Mouse (Mus musculus): Measurements from ENCODE around the gene Gapdhs.
"Not testable (repeated sequence)": the region's sequence is repeated elsewhere in the genome, so short reads cannot be mapped to it uniquely, and the experiment has no call there.

Gapdhs gene

DNA sequence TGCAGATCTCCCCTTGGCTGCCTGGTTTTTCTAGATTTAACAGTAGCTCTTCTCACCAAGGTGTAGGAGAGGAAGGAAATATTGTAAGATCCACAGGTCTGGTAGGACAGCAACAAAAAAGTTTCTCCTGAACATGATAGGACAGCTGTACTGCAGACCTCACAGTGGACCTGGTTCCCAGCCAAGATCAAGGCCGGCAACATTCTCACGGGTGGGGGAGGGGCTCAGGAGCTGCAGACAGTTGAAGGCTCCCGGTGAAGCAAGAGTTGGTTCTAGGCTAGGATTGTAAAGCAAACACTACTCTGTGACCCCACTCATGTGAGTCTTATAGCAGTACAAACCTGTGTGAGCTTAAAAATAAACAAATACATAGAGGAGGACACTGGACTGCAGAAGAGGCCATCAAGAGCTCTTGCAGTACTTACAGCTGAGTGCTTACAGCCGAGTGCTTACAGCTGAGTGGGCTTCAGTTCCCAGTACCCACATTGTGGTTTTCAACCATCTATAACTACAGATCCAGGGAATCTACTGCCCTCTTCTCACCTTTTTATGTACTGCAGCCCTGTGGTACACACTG, 629 bp upstream of the Gapdhs start:
- DNase-seq, result peak; percentile 85

DNA sequence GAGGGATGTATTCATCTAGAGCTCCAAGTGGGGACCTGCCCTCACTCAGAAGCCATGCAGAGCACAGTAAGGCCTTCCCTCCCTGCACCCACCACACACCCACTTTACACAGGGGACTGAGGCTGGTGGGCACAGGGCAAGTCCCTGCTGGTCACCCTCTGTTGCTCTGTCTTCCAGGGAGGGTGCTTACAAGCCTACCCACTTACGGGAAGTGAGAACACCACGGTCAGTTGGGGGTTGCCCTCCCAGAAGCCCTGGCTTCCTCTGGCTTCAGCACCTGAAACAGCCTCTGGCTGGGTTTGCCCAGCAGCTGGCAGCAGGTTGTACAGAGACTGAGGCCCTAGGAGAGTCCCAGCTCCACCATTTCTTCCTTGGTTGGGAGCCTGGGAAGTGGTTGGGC, 911 bp downstream of the Gapdhs start:
- not testable (repeated sequence) for DNase-seq

- no peak for DNase-seq
These were observed 7.3 kb downstream of the Gapdhs start for GRCm38 (mm10) chr7:30736211-30736610.

GRCm38 (mm10) chr7:30730064-30730722, 13.3 kb downstream of the Gapdhs start:
- DNase-seq, result not testable (repeated sequence)

- DNase-seq, result peak; percentile 97
These were observed 14.0 kb downstream of the Gapdhs start, which contains the start of gene Tmem147 for GRCm38 (mm10) chr7:30729396-30730063. Gene Tmem147 (minus strand): TSS chr7:30729540.

- DNase-seq, result peak; percentile 10
These were observed 14.6 kb downstream of the Gapdhs start for GRCm38 (mm10) chr7:30728739-30729395.

GRCm38 (mm10) chr7:30728214-30728613, 15.3 kb downstream of the Gapdhs start:
- no peak for DNase-seq

DNA sequence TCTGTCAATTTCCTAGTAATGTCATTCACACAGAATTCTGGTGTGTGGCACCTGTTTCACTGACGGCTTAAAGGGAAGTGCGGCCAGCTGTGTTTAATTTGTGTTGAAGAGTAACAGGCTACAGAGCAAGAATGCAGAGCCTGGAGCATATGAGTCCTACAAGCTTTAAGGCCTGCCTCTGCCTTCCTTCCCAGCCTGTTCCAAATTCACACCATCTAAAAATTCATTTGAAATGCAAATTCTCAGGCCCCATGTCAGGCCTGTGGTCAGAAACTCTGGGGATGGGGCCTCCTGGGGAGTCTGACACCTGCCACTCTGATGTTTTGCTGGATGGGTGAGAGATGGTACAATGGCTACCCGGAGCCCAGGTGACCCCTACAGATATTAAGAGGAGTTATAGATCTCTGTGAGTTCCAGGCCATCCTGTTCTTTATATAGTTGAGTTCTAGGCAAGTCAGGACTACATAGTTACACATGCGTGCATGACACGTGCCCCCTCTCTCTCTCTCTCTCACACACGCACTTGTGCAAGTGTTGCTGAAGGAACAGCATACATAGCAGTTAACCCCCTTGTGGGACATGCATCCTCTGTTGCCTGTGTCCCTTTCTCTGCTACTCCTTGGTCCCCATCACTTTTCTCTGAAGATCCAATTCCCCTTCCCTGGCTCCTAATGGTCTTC, 20.1 kb downstream of the Gapdhs start:
- no peak for DNase-seq

DNA sequence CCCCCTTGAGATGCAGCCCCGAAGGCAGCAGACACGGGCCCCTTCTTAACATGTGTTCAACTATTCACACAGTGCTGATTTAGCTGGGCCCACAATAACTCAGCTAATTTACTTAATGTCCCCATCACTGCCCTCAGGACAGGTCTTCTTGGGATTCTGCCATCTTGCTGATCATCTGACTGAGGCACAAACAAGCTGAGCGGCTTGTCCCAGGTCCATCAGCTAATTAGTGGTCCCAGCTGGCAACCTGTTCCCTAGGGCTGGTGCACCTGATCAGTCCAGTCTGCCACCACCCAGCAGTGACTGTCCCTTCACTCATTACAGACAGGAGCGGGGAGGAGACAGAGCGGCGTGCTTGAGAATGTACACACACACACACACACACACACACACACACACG, 22.2 kb downstream of the Gapdhs start:
- no peak for DNase-seq

GRCm38 (mm10) chr7:30719669-30720068, 23.8 kb downstream of the Gapdhs start:
- DNase-seq, result no peak

DNA sequence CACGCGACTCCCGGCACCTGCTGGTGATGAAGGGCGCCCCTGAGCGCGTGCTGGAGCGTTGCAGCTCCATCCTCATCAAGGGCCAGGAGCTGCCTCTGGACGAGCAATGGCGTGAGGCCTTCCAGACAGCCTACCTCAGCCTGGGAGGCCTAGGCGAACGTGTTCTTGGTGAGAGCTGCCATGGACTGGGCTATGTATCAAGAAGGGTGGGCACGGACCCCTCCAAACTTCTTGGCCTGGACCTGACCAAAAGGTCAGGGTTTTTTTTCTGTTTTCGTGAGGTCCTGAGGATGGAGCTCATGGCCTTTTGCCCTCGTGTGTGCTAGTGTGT, 25.8 kb downstream of the Gapdhs start:
- no peak for DNase-seq

- peak; percentile 64 for DNase-seq
These were observed 26.3 kb downstream of the Gapdhs start for GRCm38 (mm10) chr7:30717006-30717715.

GRCm38 (mm10) chr7:30711942-30712341, 31.5 kb downstream of the Gapdhs start, which contains the start of gene Atp4a:
Gene Atp4a (plus strand): TSS chr7:30712209.
- DNase-seq, result no peak

DNA sequence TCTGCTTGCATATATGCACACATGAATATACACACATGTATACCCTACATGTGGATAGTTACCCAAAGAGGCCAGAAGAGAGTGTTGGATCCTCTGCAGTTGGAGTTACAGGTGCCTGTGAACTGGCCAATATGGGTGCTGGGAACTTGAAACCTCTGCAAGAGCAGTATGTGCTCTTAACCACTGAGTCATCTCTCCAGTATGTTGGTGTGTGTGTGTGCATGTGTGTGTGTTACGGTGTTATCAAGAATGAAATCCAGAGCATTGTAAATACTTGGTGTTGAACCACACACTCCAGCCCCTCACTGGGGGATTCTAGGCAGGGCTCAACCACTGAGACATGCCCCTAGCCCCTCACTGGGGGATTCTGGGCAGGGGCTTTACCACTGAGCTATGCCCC, 36.0 kb downstream of the Gapdhs start:
- DNase-seq, result no peak

DNA sequence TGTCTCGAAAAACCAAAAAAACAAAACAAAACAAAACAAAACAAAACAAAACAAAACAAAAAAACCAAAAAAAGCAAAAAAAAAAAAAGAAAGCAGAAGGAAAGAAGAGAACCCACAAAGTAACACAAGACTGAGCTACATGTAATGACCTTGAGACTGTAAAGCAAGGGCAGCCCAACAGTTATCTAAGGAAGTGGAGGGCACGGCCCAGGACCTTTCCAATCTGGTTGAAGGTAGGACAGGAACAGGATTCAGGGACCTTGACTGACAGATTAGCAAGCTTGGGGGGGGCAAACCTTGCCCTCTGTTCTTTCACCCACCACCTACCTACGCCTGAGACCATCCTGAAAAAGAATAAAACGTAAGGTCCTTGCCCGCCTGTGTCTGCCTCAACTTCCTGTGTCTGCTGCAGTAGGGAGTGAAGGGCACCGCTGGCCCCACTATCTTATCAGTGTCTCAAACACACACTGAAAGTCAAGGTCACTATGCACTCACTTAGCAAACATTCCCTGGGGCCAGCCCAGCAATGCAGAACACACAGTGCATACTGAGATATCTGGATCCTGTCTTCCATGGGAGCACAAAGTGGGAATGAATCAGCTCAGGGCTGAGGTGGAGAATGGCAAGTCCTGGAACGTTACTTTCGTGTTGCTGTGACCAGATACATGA, 37.1 kb downstream of the Gapdhs start:
- DNase-seq, result no peak

DNA sequence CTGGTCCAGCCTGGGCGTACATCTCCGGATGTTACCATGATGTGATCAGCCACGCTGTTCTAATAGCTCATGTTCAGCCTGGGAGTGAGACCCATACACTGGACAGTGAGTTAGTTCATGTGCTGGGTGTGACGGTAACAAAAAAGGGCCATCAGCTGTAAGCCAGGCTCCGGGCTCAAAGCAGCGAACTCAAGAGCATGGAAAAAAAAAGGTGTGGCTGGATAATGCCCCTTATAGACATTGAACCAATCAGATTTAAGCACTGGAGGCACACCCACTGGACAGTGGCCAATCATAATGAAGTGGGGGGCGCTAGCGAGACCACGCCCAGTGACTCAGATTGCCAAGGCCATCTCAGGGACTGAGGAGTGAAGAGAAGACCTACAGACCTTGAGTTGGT, 44.9 kb downstream of the Gapdhs start, which contains the start of gene 2200002J24Rik:
2200002J24Rik (plus strand) TSS at position 338 of the 400 bp plus-strand sequence.
- peak; percentile 19 for DNase-seq

DNA sequence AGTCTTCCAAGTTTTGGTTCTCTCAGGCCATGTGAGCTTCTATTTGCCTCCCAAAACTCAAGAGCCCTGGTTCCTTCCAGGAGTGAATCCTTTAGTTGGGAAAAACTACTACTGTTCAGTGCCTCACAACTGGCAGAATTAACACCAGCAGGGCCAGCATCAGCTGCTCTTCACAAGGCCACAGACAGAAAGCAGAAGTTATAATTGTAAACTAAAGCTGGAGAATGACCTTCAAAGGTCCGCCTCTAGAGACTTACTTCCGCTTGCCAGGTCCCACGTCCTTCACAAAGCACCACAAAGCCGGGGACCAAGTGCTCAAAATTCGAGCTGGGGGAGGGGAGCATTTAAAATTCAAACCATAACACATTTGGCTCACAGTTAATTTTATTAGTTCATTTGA, 45.4 kb downstream of the Gapdhs start:
- peak; percentile 25 for DNase-seq

DNA sequence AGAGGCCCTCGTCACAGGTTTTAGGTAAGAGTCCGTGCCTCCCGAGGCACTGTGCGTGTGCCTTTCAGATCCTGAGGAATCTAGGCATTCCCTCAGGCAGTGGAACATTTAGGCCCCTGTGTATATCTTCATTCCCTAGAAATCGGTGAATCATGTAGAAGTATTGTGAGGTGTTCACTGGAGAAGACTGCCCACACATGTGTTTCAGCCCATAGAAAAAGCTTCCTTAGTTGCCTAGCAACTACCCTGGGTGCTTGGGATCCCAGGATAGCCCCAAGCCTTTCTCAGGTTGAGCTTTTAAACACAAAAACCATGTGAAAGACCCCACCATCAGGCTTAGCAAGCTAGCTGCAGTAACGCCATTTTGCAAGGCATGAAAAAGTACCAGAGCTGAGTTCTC, 55.2 kb downstream of the Gapdhs start:
- DNase-seq, result no peak

GRCm38 (mm10) chr7:30683425-30683824, 60.1 kb downstream of the Gapdhs start:
- no peak for DNase-seq

GRCm38 (mm10) chr7:30681897-30682296, 61.6 kb downstream of the Gapdhs start:
- DNase-seq, result no peak
